Mouse (Mus musculus) kidney, adult 8-10 months (tissue): ENCODE measurements at regions not wholly inside any gene's neighbourhood (a gene's known extent, or its start where the extent isn't known, plus 50 kb on each side); places are given as distances from the start of the nearest gene placed in this dataset.

Experiments
- DNase-seq, 2 experiments: peaks; one replicate each; pipeline ENCODE4 v3.0.0; 2022

GRCm38 (mm10) chrX:11802074-11802899 lies 357.9 kb downstream of the Bcor start:
- no peak for DNase-seq

- DNase-seq: no peak
Observed at GRCm38 (mm10) chrX:11803239-11803638, 356.9 kb downstream of the Bcor start.

- no peak for DNase-seq
Observed at GRCm38 (mm10) chrX:11806896-11807252, 353.3 kb downstream of the Bcor start.

- no peak for DNase-seq
Observed at GRCm38 (mm10) chrX:11807253-11807882, 352.8 kb downstream of the Bcor start.

GRCm38 (mm10) chrX:11807883-11808262 lies 352.3 kb downstream of the Bcor start:
- no peak for DNase-seq

GRCm38 (mm10) chrX:11808911-11809310 lies 351.2 kb downstream of the Bcor start:
- no peak for DNase-seq

GRCm38 (mm10) chrX:11814861-11815260 lies 345.3 kb downstream of the Bcor start:
- no peak for DNase-seq

- peak in 1 of 2 experiments; percentile 9 for DNase-seq
Observed at GRCm38 (mm10) chrX:11815864-11816263, 344.3 kb downstream of the Bcor start.

- no peak for DNase-seq
Observed at GRCm38 (mm10) chrX:11818634-11819033, 341.5 kb downstream of the Bcor start.

GRCm38 (mm10) chrX:11821165-11821564 lies 339.0 kb downstream of the Bcor start:
- DNase-seq: no peak

GRCm38 (mm10) chrX:11821880-11822768 lies 338.0 kb downstream of the Bcor start:
- no peak for DNase-seq

- no peak for DNase-seq
Observed at GRCm38 (mm10) chrX:11825948-11826347, 334.2 kb downstream of the Bcor start.

GRCm38 (mm10) chrX:11826737-11827408 lies 333.3 kb downstream of the Bcor start:
- DNase-seq: no peak

- DNase-seq: no peak
Observed at GRCm38 (mm10) chrX:11829411-11830002, 330.6 kb downstream of the Bcor start.

GRCm38 (mm10) chrX:11837566-11837965 lies 322.6 kb downstream of the Bcor start:
- no peak for DNase-seq

GRCm38 (mm10) chrX:11839665-11840245 lies 320.4 kb downstream of the Bcor start:
- peak in 1 of 2 experiments; percentile 8 for DNase-seq

- peak in 1 of 2 experiments; percentile 9 for DNase-seq
Observed at GRCm38 (mm10) chrX:11840319-11841035, 319.7 kb downstream of the Bcor start.

GRCm38 (mm10) chrX:11845566-11845965 lies 314.6 kb downstream of the Bcor start:
- DNase-seq: no peak

GRCm38 (mm10) chrX:11855910-11856309 lies 304.2 kb downstream of the Bcor start:
- no peak for DNase-seq

- no peak for DNase-seq
Observed at GRCm38 (mm10) chrX:11859396-11859795, 300.8 kb downstream of the Bcor start.

- no peak for DNase-seq
Observed at GRCm38 (mm10) chrX:11861119-11861708, 298.9 kb downstream of the Bcor start.
